Mouse (Mus musculus) MEL (cell line): ENCODE measurements around the gene St13. TPM values are rescaled to one million over a fixed set of nuclear protein-coding genes. Genes with fewer than 3 reads are reported as not detected.

Source experiments
- DNase-seq: peaks from one replicate; pipeline ENCODE4 v3.0.0; 2011; ENCODE audit warnings: low read depth, low spot score
- H3K27ac ChIP-seq: 2 replicates; pipeline ENCODE4 v1.5.1; 2012; ENCODE audit warnings: low read depth, mild to moderate bottlenecking, control low read depth, low read length, moderate library complexity; ENCODE audit not compliant: control insufficient read depth
- H3K27me3 ChIP-seq, 2 experiments: fragments of 150-350 bp in 1 of 2; sonication (generic) in 1 of 2; 2 replicates each; pipeline ENCODE4 v1.6.1; 2012; ENCODE audit warnings: low read length in 2 of 2, mild to moderate bottlenecking in 2 of 2, improper control_type of control experiment in 1 of 2, moderate library complexity in 1 of 2; ENCODE audit not compliant: insufficient read depth in 2 of 2, control insufficient read depth in 1 of 2
- H3K36me3 ChIP-seq, 2 experiments: 2 replicates each; pipeline ENCODE4 v1.6.1; 2012 to 2014; ENCODE audit warnings: low read length in 2 of 2, improper control_type of control experiment in 1 of 2, inconsistent platforms in 1 of 2, mild to moderate bottlenecking in 1 of 2; ENCODE audit not compliant: insufficient read depth in 2 of 2, control insufficient read depth in 1 of 2
- H3K4me1 ChIP-seq, 2 experiments: fragments of 150-350 bp in 1 of 2; sonication (generic) in 1 of 2; 2 replicates each; pipeline ENCODE4 v1.6.1; 2012; ENCODE audit warnings: low read length in 2 of 2, improper control_type of control experiment in 1 of 2, mild to moderate bottlenecking in 1 of 2; ENCODE audit not compliant: insufficient read depth in 2 of 2, control insufficient read depth in 1 of 2
- H3K4me3 ChIP-seq, 2 experiments: fragments of 150-350 bp in 1 of 2; sonication (generic) in 1 of 2; 2 replicates each; pipeline ENCODE4 v1.5.1; 2012; ENCODE audit warnings: low read depth in 2 of 2, low read length in 2 of 2, mild to moderate bottlenecking in 2 of 2, moderate library complexity in 2 of 2, control low read depth in 1 of 2, improper control_type of control experiment in 1 of 2; ENCODE audit not compliant: control insufficient read depth in 1 of 2, insufficient read depth in 1 of 2
- H3K79me2 ChIP-seq: 2 replicates; pipeline ENCODE4 v1.6.1; 2012; ENCODE audit warnings: mild to moderate bottlenecking, low read length, moderate library complexity; ENCODE audit not compliant: control insufficient read depth, poor library complexity, insufficient read depth
- H3K9ac ChIP-seq: 2 replicates; pipeline ENCODE4 v1.6.1; 2012; ENCODE audit warnings: low read depth, mild to moderate bottlenecking, control low read depth, low read length, moderate library complexity; ENCODE audit not compliant: control insufficient read depth, poor library complexity, severe bottlenecking
- H3K9me3 ChIP-seq: fragments of 150-350 bp; sonication (generic); replicated peaks from 2 replicates; pipeline ENCODE4 v1.6.1; 2012; ENCODE audit warnings: mild to moderate bottlenecking, low read length, improper control_type of control experiment, moderate library complexity; ENCODE audit not compliant: insufficient read depth
- BHLHE40 ChIP-seq: IDR thresholded peaks from 2 replicates; pipeline ENCODE4 v1.6.1; 2012; ENCODE audit warnings: low read depth, mild to moderate bottlenecking, inconsistent platforms, low read length, improper control_type of control experiment, borderline replicate concordance
- CHD1 ChIP-seq: IDR thresholded peaks from 2 replicates; pipeline ENCODE4 v1.6.1; 2012; ENCODE audit warnings: low read depth, mild to moderate bottlenecking, inconsistent platforms, low read length, improper control_type of control experiment
- CHD2 ChIP-seq: IDR thresholded peaks from 2 replicates; pipeline ENCODE4 v1.6.1; 2011; ENCODE audit warnings: low read length, improper control_type of control experiment
- CTCF ChIP-seq, 3 experiments: IDR thresholded peaks in 2 of 3; conservative IDR thresholded peaks in 1 of 3; 2 replicates each; pipeline ENCODE4 v1.5.1; 2011 to 2012; ENCODE audit warnings: low read length in 3 of 3, low read depth in 2 of 3, mild to moderate bottlenecking in 2 of 3, improper control_type of control experiment in 1 of 3, inconsistent platforms in 1 of 3, mixed read lengths in 1 of 3, moderate library complexity in 1 of 3; ENCODE audit not compliant: control insufficient read depth in 1 of 3, insufficient read depth in 1 of 3, poor library complexity in 1 of 3, severe bottlenecking in 1 of 3
- E2F4 ChIP-seq: IDR thresholded peaks from 2 replicates; pipeline ENCODE4 v1.6.1; 2011; ENCODE audit warnings: low read depth, low read length, improper control_type of control experiment, borderline replicate concordance
- ELF1 ChIP-seq: IDR thresholded peaks from 2 replicates; pipeline ENCODE4 v1.6.1; 2014; ENCODE audit warnings: low read depth, mild to moderate bottlenecking, inconsistent platforms, low read length, improper control_type of control experiment, moderate library complexity
- EP300 ChIP-seq, 2 experiments: IDR thresholded peaks; 2 replicates each; pipeline ENCODE4 v1.6.1; 2011; ENCODE audit warnings: improper control_type of control experiment in 2 of 2, low read length in 2 of 2, low read depth in 1 of 2, mild to moderate bottlenecking in 1 of 2
- ETS1 ChIP-seq: IDR thresholded peaks from 2 replicates; pipeline ENCODE4 v1.6.1; 2012; ENCODE audit warnings: low read depth, mild to moderate bottlenecking, inconsistent platforms, low read length, improper control_type of control experiment, moderate library complexity
- GABPA ChIP-seq: IDR thresholded peaks from 2 replicates; pipeline ENCODE4 v1.6.1; 2012; ENCODE audit warnings: low read depth, mild to moderate bottlenecking, inconsistent platforms, low read length, improper control_type of control experiment, moderate library complexity
- HCFC1 ChIP-seq: IDR thresholded peaks from 2 replicates; pipeline ENCODE4 v1.6.1; 2012; ENCODE audit warnings: low read depth, mild to moderate bottlenecking, inconsistent platforms, low read length, improper control_type of control experiment, moderate library complexity
- JUND ChIP-seq: IDR thresholded peaks from 2 replicates; pipeline ENCODE4 v1.6.1; 2011; ENCODE audit warnings: low read depth, mild to moderate bottlenecking, improper control_type of control experiment, low read length
- KAT2A ChIP-seq: conservative IDR thresholded peaks from 2 replicates; pipeline ENCODE4 v1.6.1; 2012; ENCODE audit warnings: low read depth, low read length, improper control_type of control experiment, inconsistent platforms
- MAFK ChIP-seq: IDR thresholded peaks from 2 replicates; pipeline ENCODE4 v1.6.1; 2011; ENCODE audit warnings: low read depth, mild to moderate bottlenecking, low read length, improper control_type of control experiment, borderline replicate concordance
- MAX ChIP-seq: IDR thresholded peaks from 2 replicates; pipeline ENCODE4 v1.6.1; 2011; ENCODE audit warnings: low read length, improper control_type of control experiment
- MAZ ChIP-seq: IDR thresholded peaks from 2 replicates; pipeline ENCODE4 v1.6.1; 2012; ENCODE audit warnings: low read depth, mild to moderate bottlenecking, inconsistent platforms, low read length, improper control_type of control experiment
- MEF2A ChIP-seq: IDR thresholded peaks from 2 replicates; pipeline ENCODE4 v1.6.1; 2014; ENCODE audit warnings: low read depth, mild to moderate bottlenecking, inconsistent platforms, low read length, improper control_type of control experiment; ENCODE audit not compliant: poor library complexity, insufficient replicate concordance, severe bottlenecking; ENCODE audit errors: extremely low read depth
- MYC ChIP-seq: IDR thresholded peaks from 2 replicates; pipeline ENCODE4 v1.6.1; 2011; ENCODE audit warnings: low read depth, mild to moderate bottlenecking, low read length, improper control_type of control experiment, moderate library complexity
- NELFE ChIP-seq: IDR thresholded peaks from 2 replicates; pipeline ENCODE4 v1.6.1; 2011; ENCODE audit warnings: low read depth, low read length, improper control_type of control experiment
- NRF1 ChIP-seq: IDR thresholded peaks from 2 replicates; pipeline ENCODE4 v1.6.1; 2014; ENCODE audit warnings: low read depth, mild to moderate bottlenecking, inconsistent platforms, low read length, improper control_type of control experiment, moderate library complexity; ENCODE audit not compliant: poor library complexity, insufficient read depth, severe bottlenecking
- POLR2A ChIP-seq, 2 experiments: IDR thresholded peaks; 2 replicates each; pipeline ENCODE4 v1.6.1; 2011 to 2012; ENCODE audit warnings: low read length in 2 of 2, mild to moderate bottlenecking in 2 of 2, control low read depth in 1 of 2, improper control_type of control experiment in 1 of 2, low read depth in 1 of 2, moderate library complexity in 1 of 2; ENCODE audit not compliant: control insufficient read depth in 1 of 2, insufficient read depth in 1 of 2, poor library complexity in 1 of 2
- POLR2AphosphoS2 ChIP-seq: IDR thresholded peaks from 2 replicates; pipeline ENCODE4 v1.6.1; 2011; ENCODE audit warnings: low read length, improper control_type of control experiment
- POLR2AphosphoS5 ChIP-seq: IDR thresholded peaks from 2 replicates; pipeline ENCODE4 v1.6.1; 2012; ENCODE audit warnings: low read depth, borderline replicate concordance, mild to moderate bottlenecking, inconsistent platforms, low read length, moderate library complexity, mixed read lengths
- RAD21 ChIP-seq: IDR thresholded peaks from 2 replicates; pipeline ENCODE4 v1.6.1; 2011; ENCODE audit warnings: mild to moderate bottlenecking, low read depth, low read length, improper control_type of control experiment
- RCOR1 ChIP-seq: IDR thresholded peaks from 2 replicates; pipeline ENCODE4 v1.6.1; 2012; ENCODE audit warnings: low read depth, mild to moderate bottlenecking, inconsistent platforms, low read length, improper control_type of control experiment
- SIN3A ChIP-seq: IDR thresholded peaks from 2 replicates; pipeline ENCODE4 v1.6.1; 2012; ENCODE audit warnings: low read length, improper control_type of control experiment, inconsistent platforms
- SMC3 ChIP-seq: IDR thresholded peaks from 2 replicates; pipeline ENCODE4 v1.6.1; 2011; ENCODE audit warnings: low read depth, low read length, improper control_type of control experiment
- TAL1 ChIP-seq: IDR thresholded peaks from 2 replicates; pipeline ENCODE4 v1.6.1; 2012; ENCODE audit warnings: mild to moderate bottlenecking, inconsistent platforms, low read length, moderate library complexity, mixed read lengths
- TBP ChIP-seq: IDR thresholded peaks from 2 replicates; pipeline ENCODE4 v1.8.0; 2011; ENCODE audit warnings: low read depth, low read length, improper control_type of control experiment
- TCF12 ChIP-seq: IDR thresholded peaks from 2 replicates; pipeline ENCODE4 v1.6.1; 2014; ENCODE audit warnings: low read depth, mild to moderate bottlenecking, inconsistent platforms, low read length, improper control_type of control experiment, moderate library complexity
- UBTF ChIP-seq: IDR thresholded peaks from 2 replicates; pipeline ENCODE4 v1.6.1; 2012; ENCODE audit warnings: low read depth, mild to moderate bottlenecking, inconsistent platforms, low read length, improper control_type of control experiment, moderate library complexity, borderline replicate concordance; ENCODE audit not compliant: insufficient read depth
- USF1 ChIP-seq: IDR thresholded peaks from 2 replicates; pipeline ENCODE4 v1.6.1; 2014; ENCODE audit warnings: low read depth, mild to moderate bottlenecking, inconsistent platforms, low read length, improper control_type of control experiment, moderate library complexity
- USF2 ChIP-seq, 2 experiments: IDR thresholded peaks; 2 replicates each; pipeline ENCODE4 v1.6.1; 2011 to 2012; ENCODE audit warnings: improper control_type of control experiment in 2 of 2, low read length in 2 of 2, borderline replicate concordance in 1 of 2, inconsistent platforms in 1 of 2, low read depth in 1 of 2, mild to moderate bottlenecking in 1 of 2; ENCODE audit not compliant: insufficient read depth in 1 of 2
- ZC3H11A ChIP-seq: IDR thresholded peaks from 2 replicates; pipeline ENCODE4 v1.6.1; 2012; ENCODE audit warnings: low read depth, mild to moderate bottlenecking, inconsistent platforms, low read length, improper control_type of control experiment
- ZKSCAN1 ChIP-seq: IDR thresholded peaks from 2 replicates; pipeline ENCODE4 v1.6.1; 2012; ENCODE audit warnings: low read depth, mild to moderate bottlenecking, inconsistent platforms, low read length, improper control_type of control experiment, moderate library complexity
- ZNF384 ChIP-seq: IDR thresholded peaks from 2 replicates; pipeline ENCODE4 v1.6.1; 2012; ENCODE audit warnings: low read depth, mild to moderate bottlenecking, inconsistent platforms, low read length, improper control_type of control experiment
- polyA plus RNA-seq, 2 experiments: library from polyadenylated mRNA; stranded (reverse) in 1 of 2; unstranded in 1 of 2; fragments of >175 nt in 1 of 2; fragments of >200 nt in 1 of 2; gene quantifications; 2 replicates each; pipeline versions ENCODE4 v1.2.1 to v1.2.4; 2012; ENCODE audit warnings: low replicate concordance in 2 of 2, low read depth in 1 of 2; ENCODE audit not compliant: insufficient read length in 2 of 2, insufficient read depth in 1 of 2, missing spikeins in 1 of 2
- total RNA-seq: library from RNA; depleted of rRNA; stranded (reverse); fragments of 300-350 nt; gene quantifications from 2 replicates; pipeline ENCODE4 v1.2.3, GENCODE M21; 2012; rRNA removed

Gene St13
- total RNA-seq (187 and 191 TPM in 2 replicates), polyA plus RNA-seq (100 to 1,000 TPM in 1 of 2 experiments, not detected in 1; 423 TPM)

DNA sequence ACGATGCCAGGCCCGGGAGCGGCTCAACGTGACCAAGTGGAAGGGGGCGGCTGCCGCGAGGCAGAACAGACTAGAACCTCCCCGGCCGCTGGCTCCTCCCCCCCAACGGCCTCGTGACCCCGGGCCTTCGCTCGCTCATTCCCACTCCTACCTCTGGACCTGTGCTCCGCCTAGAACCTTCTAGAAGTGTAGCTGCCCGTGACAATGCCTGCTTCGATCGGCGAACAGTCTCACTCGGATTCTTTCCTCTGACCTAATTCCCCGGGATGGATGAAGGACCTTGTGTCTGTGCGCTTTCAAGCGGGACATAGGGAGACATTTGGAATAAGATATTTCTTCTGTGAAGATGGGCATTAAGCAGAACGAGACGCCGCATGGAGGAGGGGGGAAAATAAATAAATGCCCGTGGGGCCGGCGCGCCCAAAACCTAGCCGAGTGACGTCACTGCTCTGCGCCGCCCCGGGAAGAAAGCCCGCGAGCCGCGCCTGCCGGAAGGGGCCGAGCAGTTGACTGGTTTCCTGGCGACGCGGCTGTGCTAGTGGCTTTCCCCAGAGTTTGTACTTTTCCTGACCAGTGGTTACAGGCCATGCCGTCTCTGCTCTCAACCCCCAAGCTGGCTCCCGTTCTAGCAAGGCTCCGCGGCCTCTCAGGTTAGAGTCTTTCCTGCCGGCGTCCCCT lies at the start of gene St13, which contains the start of gene Xpnpep3:
TSS of gene St13 (minus strand) at position 440 of the 678 bp plus-strand sequence.
TSS of gene Xpnpep3 (plus strand) at position 501 of the 678 bp plus-strand sequence.
- Histone ChIP-seq H3K27me3 (no peaks in the 10 kb centered on the region), H3K4me3 (peak within 1 kb of the TSS; percentile 83 to 89), H3K4me1 (peaks cover 2 to 9% of the 10 kb centered on the region in 2 experiments; a peak in 2 of 4 replicates), H3K9me3 (no peaks in the 10 kb centered on the region), H3K36me3 (peaks cover 0 to 40% of the 10 kb centered on the region in 2 experiments; a peak in 3 of 4 replicates), H3K27ac (peak within 1 kb of the TSS; percentile 96), H3K79me2 (peaks cover 58% of the 10 kb centered on the region), H3K9ac (peak within 1 kb of the TSS; percentile 91)
- DNase-seq: peak; percentile 98
- TF ChIP-seq MAFK (no peak), SMC3 (no peak), RCOR1 (no peak), MAZ (peak; percentile 62; the same call in 1 of the 2 replicates), ELF1 (peak; percentile 84), NELFE (peak; percentile 80), ZNF384 (no peak), UBTF (no peak), TCF12 (peak; percentile 6; the same call in 1 of the 2 replicates), POLR2AphosphoS2 (peak; percentile 68; the same call in 1 of the 2 replicates), CTCF (IDR thresholded peaks at IDR 0.05 in 2 of 3, conservative IDR thresholded peaks at IDR 0.05 in 1 of 3; ENCODE audit: control insufficient read depth in 1 of 3, insufficient read depth in 1 of 3, low read depth in 2 of 3, low read length in 3 of 3, poor library complexity in 1 of 3, severe bottlenecking in 1 of 3) (no peak), CHD2 (no peak), MYC (peak; percentile 83), RAD21 (no peak), POLR2A (IDR thresholded peaks at IDR 0.05; ENCODE audit: control insufficient read depth in 1 of 2, insufficient read depth in 1 of 2, low read depth in 1 of 2, low read length in 2 of 2, poor library complexity in 1 of 2) (peak; percentile 77 to 81; a peak in 3 of 4 replicates), JUND (no peak), BHLHE40 (no peak), ZKSCAN1 (no peak), CHD1 (no peak), SIN3A (peak; percentile 97), POLR2AphosphoS5 (no peak), EP300 (IDR thresholded peaks at IDR 0.05; ENCODE audit: low read depth in 1 of 2, low read length in 2 of 2) (no peak), GABPA (no peak), MEF2A (no peak), NRF1 (no peak), USF2 (IDR thresholded peaks at IDR 0.05; ENCODE audit: borderline replicate concordance in 1 of 2, insufficient read depth in 1 of 2, low read depth in 1 of 2, low read length in 2 of 2) (peak in 1 of 2 experiments; percentile 54; a peak in 1 of 4 replicates), HCFC1 (peak; percentile 93), KAT2A (peak; percentile 73; the same call in 1 of the 2 replicates), ETS1 (peak; percentile 16; the same call in 1 of the 2 replicates), MAX (peak; percentile 96), TAL1 (no peak), ZC3H11A (no peak), E2F4 (peak; percentile 93; the same call in 1 of the 2 replicates), USF1 (peak; percentile 94), TBP (peak; percentile 51; the same call in 1 of the 2 replicates)
